ENCODE assay signal across 8 mouse cellular contexts in genomic region chr1:134555871-134556670, GRCm38 (mm10). TPM values are rescaled to one million over a fixed set of nuclear protein-coding genes. Genes with fewer than 3 reads are reported as not detected.
DNase-seq lines count a peak whose midpoint lies in the region; ATAC-seq and TF ChIP-seq lines count a peak whose summit lies in the region.

No protein-coding gene starts in this region.

- peak; percentile 25 for ATAC-seq in kidney, embryonic 16.5 days (ENCODE audit: low FRiP score, low TSS enrichment)
- ATAC-seq in liver, embryonic 12.5 days = peak; percentile 8; the same call in 1 of the 2 replicates
- peak; percentile 65 for ATAC-seq in midbrain, postnatal 0 days (ENCODE audit: low FRiP score)
- ATAC-seq in stomach, postnatal 0 days (ENCODE audit: low FRiP score, low TSS enrichment) = peak; percentile 12; the same call in 1 of the 2 replicates

- under 1% methylated on average over 46 of the region's 46 CpGs for WGBS in heart, embryonic 10.5 days
- WGBS in kidney, embryonic 16.5 days = under 1% methylated on average over 46 of the region's 46 CpGs
- WGBS in liver, embryonic 12.5 days (ENCODE audit: insufficient replicate concordance) = 3% methylated on average over 46 of the region's 46 CpGs
- under 1% methylated on average over 46 of the region's 46 CpGs for WGBS in midbrain, postnatal 0 days
- WGBS in stomach, postnatal 0 days = 1% methylated on average over 44 of the region's 46 CpGs

- no peak; the same call in 1 of the 2 replicates for TF ChIP-seq CTCF in midbrain, postnatal 0 days (IDR thresholded peaks at IDR 0.05)
- TF ChIP-seq CTCF in stomach, postnatal 0 days (IDR thresholded peaks at IDR 0.05; ENCODE audit: low read depth) = peak; percentile 34

- no peaks in the 10 kb centered on the region for H3K27me3 ChIP-seq in heart, embryonic 10.5 days (ENCODE audit: insufficient read depth, poor library complexity, severe bottlenecking)
- H3K27me3 ChIP-seq in kidney, embryonic 16.5 days (ENCODE audit: insufficient read depth, low read length) = no peaks in the 10 kb centered on the region
- H3K27me3 ChIP-seq in liver, embryonic 12.5 days (replicated peaks) = no peaks in the 10 kb centered on the region
- no peaks in the 10 kb centered on the region for H3K27me3 ChIP-seq in midbrain, postnatal 0 days (ENCODE audit: insufficient read depth, low read length)
- no peaks in the 10 kb centered on the region for H3K27me3 ChIP-seq in stomach, postnatal 0 days (ENCODE audit: control insufficient read depth, insufficient read depth, low read length)

- H3K9me3 ChIP-seq in heart, embryonic 10.5 days = no peaks in the 10 kb centered on the region
- H3K9me3 ChIP-seq in kidney, embryonic 16.5 days (ENCODE audit: low read length) = no peaks in the 10 kb centered on the region
- H3K9me3 ChIP-seq in liver, embryonic 12.5 days (replicated peaks) = no peaks in the 10 kb centered on the region
- H3K9me3 ChIP-seq in midbrain, postnatal 0 days (ENCODE audit: low read length) = no peaks in the 10 kb centered on the region
- no peaks in the 10 kb centered on the region for H3K9me3 ChIP-seq in stomach, postnatal 0 days (ENCODE audit: control insufficient read depth, low read length)

- H3K4me2 ChIP-seq in kidney, embryonic 16.5 days (replicated peaks; ENCODE audit: low read depth, low read length) = peak overlapping the region; percentile 86
- peak overlapping the region; percentile 99 for H3K4me2 ChIP-seq in liver, embryonic 12.5 days
- peak overlapping the region; percentile 91 for H3K4me2 ChIP-seq in midbrain, postnatal 0 days (ENCODE audit: low read depth, low read length, poor library complexity, severe bottlenecking)
- peak overlapping the region; percentile 89 for H3K4me2 ChIP-seq in stomach, postnatal 0 days (replicated peaks; ENCODE audit: low read depth)

- H3K27ac ChIP-seq in heart, embryonic 10.5 days = peak overlapping the region; percentile 90
- H3K27ac ChIP-seq in kidney, embryonic 16.5 days (ENCODE audit: low read length) = peak overlapping the region; percentile 94
- peak overlapping the region; percentile 73 for H3K27ac ChIP-seq in liver, embryonic 12.5 days
- peak overlapping the region; percentile 93 for H3K27ac ChIP-seq in midbrain, postnatal 0 days (ENCODE audit: low read depth, low read length)
- peak overlapping the region; percentile 95 for H3K27ac ChIP-seq in stomach, postnatal 0 days (replicated peaks)

- intact Hi-C loops in gastrocnemius, postnatal 14 days (cut with DNase I; ENCODE audit: low total_unique reads) = no loop called here
- intact Hi-C loops in gastrocnemius, postnatal 36 days (cut with DNase I) = no loop called here

- peak; percentile 67 for DNase-seq in gastrocnemius, postnatal 14 days
- no peak for DNase-seq in gastrocnemius, postnatal 36 days
- DNase-seq in cerebellum, postnatal 4 days (ENCODE audit: low spot score in 2 of 2) = peak; percentile 40 to 60
- peak; percentile 78 for DNase-seq in heart, embryonic 10.5 days (ENCODE audit: low spot score)
- DNase-seq in midbrain, postnatal 0 days (ENCODE audit: low spot score) = peak; percentile 75
- DNase-seq in stomach, postnatal 0 days (ENCODE audit: low spot score) = peak; percentile 69

- peaks cover 23% of the 10 kb centered on the region for H3K4me1 ChIP-seq in heart, embryonic 10.5 days
- peaks cover 24% of the 10 kb centered on the region for H3K4me1 ChIP-seq in kidney, embryonic 16.5 days (ENCODE audit: insufficient read depth, low read length)
- H3K4me1 ChIP-seq in liver, embryonic 12.5 days = peaks cover 37% of the 10 kb centered on the region
- no peaks in the 10 kb centered on the region for H3K4me1 ChIP-seq in midbrain, postnatal 0 days (ENCODE audit: insufficient read depth, low read length)
- peaks cover 2% of the 10 kb centered on the region; the same call in 1 of the 2 replicates for H3K4me1 ChIP-seq in stomach, postnatal 0 days (replicated peaks; ENCODE audit: control insufficient read depth, insufficient read depth)

- H3K9ac ChIP-seq in kidney, embryonic 16.5 days (replicated peaks; ENCODE audit: low read length) = peak overlapping the region; percentile 86
- peak overlapping the region; percentile 74 for H3K9ac ChIP-seq in liver, embryonic 12.5 days
- peak overlapping the region; percentile 84 for H3K9ac ChIP-seq in midbrain, postnatal 0 days (replicated peaks; ENCODE audit: low read length, poor library complexity, severe bottlenecking)
- H3K9ac ChIP-seq in stomach, postnatal 0 days (ENCODE audit: low read length) = peak overlapping the region; percentile 82

- no peak for TF ChIP-seq EP300 in stomach, postnatal 0 days (optimal IDR thresholded peaks at IDR 0.05)

- H3K4me3 ChIP-seq in heart, embryonic 10.5 days = peak overlapping the region; percentile 73
- H3K4me3 ChIP-seq in kidney, embryonic 16.5 days (ENCODE audit: low read length) = peak overlapping the region; percentile 71
- H3K4me3 ChIP-seq in liver, embryonic 12.5 days = peak overlapping the region; percentile 73
- peak overlapping the region; percentile 63 for H3K4me3 ChIP-seq in midbrain, postnatal 0 days (ENCODE audit: low read depth, low read length)
- peak overlapping the region; percentile 68 for H3K4me3 ChIP-seq in stomach, postnatal 0 days (ENCODE audit: low read depth, low read length)

- H3K36me3 ChIP-seq in heart, embryonic 10.5 days = no peaks in the 10 kb centered on the region
- no peaks in the 10 kb centered on the region for H3K36me3 ChIP-seq in kidney, embryonic 16.5 days (ENCODE audit: insufficient read depth, low read length)
- H3K36me3 ChIP-seq in liver, embryonic 12.5 days = no peaks in the 10 kb centered on the region
- H3K36me3 ChIP-seq in midbrain, postnatal 0 days (ENCODE audit: insufficient read depth, low read length) = no peaks in the 10 kb centered on the region
- no peaks in the 10 kb centered on the region for H3K36me3 ChIP-seq in stomach, postnatal 0 days (ENCODE audit: control insufficient read depth, insufficient read depth, low read length)

RNA-seq across cellular contexts. Expression of gene Kdm5b, which starts 3.9 kb away (rescaled TPM):
- 10 to 100 TPM; 16.6 to 17.0 TPM for total RNA-seq in gastrocnemius, postnatal 14 days (2021)
- 10 to 100 TPM in 1 of 2 experiments, 1 to 10 TPM in 1; 9.2 to 11.1 TPM for total RNA-seq in gastrocnemius, postnatal 36 days (2021)
- 28.9 and 42.5 TPM in 2 replicates for polyA plus RNA-seq in heart, embryonic 10.5 days (2016; fragmentation: Nextera tagmentation; extraction: Ambion mirVana)
- 47.4 and 55.4 TPM in 2 replicates for polyA plus RNA-seq in kidney, embryonic 16.5 days (2015; fragmentation: Nextera tagmentation; extraction: Ambion mirVana)
- polyA plus RNA-seq in liver, embryonic 12.5 days (2016; fragmentation: Nextera tagmentation; extraction: Ambion mirVana) = 16.1 and 16.5 TPM in 2 replicates
- 65.9 and 69.9 TPM in 2 replicates for total RNA-seq in midbrain, postnatal 0 days (2014; rRNA removed)
- 37.3 and 43.7 TPM in 2 replicates for polyA plus RNA-seq in midbrain, postnatal 0 days (2015; fragmentation: Nextera tagmentation; extraction: Ambion mirVana)
- polyA plus RNA-seq in stomach, postnatal 0 days (2015; fragmentation: Nextera tagmentation; extraction: Ambion mirVana) = 28.5 and 29.5 TPM in 2 replicates

RNA-seq across cellular contexts. Expression of gene Mgat4e, which starts 6.6 kb away (rescaled TPM):
- not detected for total RNA-seq in gastrocnemius, postnatal 14 days (2021)
- total RNA-seq in gastrocnemius, postnatal 36 days (2021) = not detected
- polyA plus RNA-seq in heart, embryonic 10.5 days (2016; fragmentation: Nextera tagmentation; extraction: Ambion mirVana) = not detected in 2 replicates
- not detected in 2 replicates for polyA plus RNA-seq in kidney, embryonic 16.5 days (2015; fragmentation: Nextera tagmentation; extraction: Ambion mirVana)
- not detected in 2 replicates for polyA plus RNA-seq in liver, embryonic 12.5 days (2016; fragmentation: Nextera tagmentation; extraction: Ambion mirVana)
- not detected in 2 replicates for total RNA-seq in midbrain, postnatal 0 days (2014; rRNA removed)
- polyA plus RNA-seq in midbrain, postnatal 0 days (2015; fragmentation: Nextera tagmentation; extraction: Ambion mirVana) = not detected in 2 replicates
- polyA plus RNA-seq in stomach, postnatal 0 days (2015; fragmentation: Nextera tagmentation; extraction: Ambion mirVana) = not detected in 2 replicates

Comparison
In these comparisons a context has a peak if more than half of its experiments do, and no peak if none do; other contexts are left out.
1. DNase-seq: peak in gastrocnemius, postnatal 14 days (single experiment), cerebellum, postnatal 4 days (2 of 2), heart, embryonic 10.5 days (single experiment), midbrain, postnatal 0 days (single experiment) and stomach, postnatal 0 days (single experiment); none in gastrocnemius, postnatal 36 days (0 of 2).
2. ATAC-seq: peak in every context shown above with its lines; median percentile 65 in midbrain, postnatal 0 days; 25 in kidney, embryonic 16.5 days; 12 in stomach, postnatal 0 days; 8 in liver, embryonic 12.5 days.
3. Peak in every context shown above with its lines, with median percentiles within 50 percentile points of each other: H3K27ac ChIP-seq, H3K4me3 ChIP-seq, H3K4me2 ChIP-seq and H3K9ac ChIP-seq.